ENCODE assay signal across 10 mouse cellular contexts in the genomic region with DNA sequence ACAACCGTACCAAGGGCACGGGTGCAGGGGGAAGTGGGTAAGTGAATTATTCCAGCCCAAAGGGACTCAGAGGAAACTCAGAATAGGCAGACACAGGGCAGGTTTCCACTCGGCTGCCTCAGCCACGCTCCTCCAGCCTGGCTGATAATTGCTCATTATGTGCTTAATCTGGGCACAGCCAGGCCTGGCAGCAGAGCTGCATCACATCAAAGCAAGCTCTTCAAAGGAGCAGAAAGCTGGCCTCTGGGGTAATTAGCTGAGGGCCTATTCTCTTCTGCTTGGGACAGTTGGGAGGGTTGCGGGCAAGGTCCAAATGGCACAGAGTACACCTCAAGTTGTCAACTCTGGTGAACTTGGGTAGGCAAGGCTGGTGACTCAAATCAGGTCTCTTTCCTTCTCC.
DNase-seq lines count a peak whose midpoint lies in the region; TF ChIP-seq lines count a peak whose summit lies in the region.
"Had no signal": no experiment of that assay in that cellular context is flagged by ENCODE, and none has a peak within 500 bp of the region (broad histone marks: within the 10 kb centered on the region; RNA-seq: fewer than 3 reads in every experiment).

No protein-coding gene starts in this region.

- no peaks in the 10 kb centered on the region for H3K4me1 ChIP-seq in heart, adult 2 months (ENCODE audit: control insufficient read depth, insufficient read depth, low read length)
- H3K4me1 ChIP-seq: megakaryocyte, embryonic 14.5 days had no signal

- TF ChIP-seq POLR2A in heart, adult 2 months (IDR thresholded peaks at IDR 0.05; ENCODE audit: insufficient read depth, low read depth, low read length): no peak

- TF ChIP-seq CTCF in heart, adult 2 months (IDR thresholded peaks at IDR 0.05): no peak

- H3K79me2 ChIP-seq in heart, adult 2 months (replicated peaks; ENCODE audit: control insufficient read depth, insufficient read depth, low read length): no peaks in the 10 kb centered on the region

- H3K4me3 ChIP-seq in heart, adult 2 months: no peak overlapping the region
- H3K4me3 ChIP-seq: erythroblast, embryonic 14.5 days; megakaryocyte, embryonic 14.5 days had no signal

- no peaks in the 10 kb centered on the region for H3K27me3 ChIP-seq in heart, adult 2 months (ENCODE audit: control insufficient read depth, insufficient read depth, low read length)
- H3K27me3 ChIP-seq: megakaryocyte, embryonic 14.5 days had no signal

- intact Hi-C loops in heart, adult 2 months (cut with DNase I): no loop called here

- no peaks in the 10 kb centered on the region for H3K36me3 ChIP-seq in heart, adult 2 months (ENCODE audit: control insufficient read depth, insufficient read depth, low read length)

- WGBS in heart, adult 2 months: 65% methylated on average over 5 of the region's 5 CpGs

- no peak for TF ChIP-seq EP300 in heart, adult 2 months (IDR thresholded peaks at IDR 0.05; ENCODE audit: insufficient read depth, low read depth, low read length)

- DNase-seq in cerebellum, postnatal 10 days: peak; percentile 74 to 84
- DNase-seq in cerebellum, adult 8-10 months: no peak
- DNase-seq in frontal cortex, postnatal 36 days (ENCODE audit: low spot score in 2 of 2): peak; percentile 19 to 50
- DNase-seq in layer of hippocampus, adult 18-20 months (ENCODE audit: low spot score in 2 of 2): peak; percentile 23 to 43
- peak; percentile 13 for DNase-seq in retina, postnatal 7 days (ENCODE audit: low read depth, low spot score)
- DNase-seq in natural killer cell, adult 2 months (ENCODE audit: low spot score in 2 of 2): no peak
- no peak for DNase-seq in testis, postnatal 14 days (ENCODE audit: low spot score)
- DNase-seq in heart, adult 2 months: no peak

- H3K9ac ChIP-seq in heart, adult 2 months (ENCODE audit: low read depth, low read length): no peak overlapping the region

- no peak overlapping the region for H3K27ac ChIP-seq in heart, adult 2 months

Comparison
In these comparisons a context has a peak if more than half of its experiments do, and no peak if none do; other contexts are left out.
1. DNase-seq: peak in cerebellum, postnatal 10 days (2 of 2), frontal cortex, postnatal 36 days (2 of 2), layer of hippocampus, adult 18-20 months (2 of 2) and retina, postnatal 7 days (single experiment); none in cerebellum, adult 8-10 months (single experiment), natural killer cell, adult 2 months (0 of 2), testis, postnatal 14 days (single experiment) and heart, adult 2 months (0 of 2).